Mouse (Mus musculus): ENCODE data around the gene Utp3. TPM values are rescaled to one million over a fixed set of nuclear protein-coding genes. Genes with fewer than 3 reads are reported as not detected.

Utp3 gene
- total RNA-seq, 4 experiments from 2014 or later = 17.8 to 25.6 (median 21.5) TPM

Other genes starting within 250 kb of the Utp3 start
- gene Prol1, start 237.2 kb upstream of the Utp3 start, total RNA-seq (2022) = not detected
- gene Amtn, start 178.4 kb upstream of the Utp3 start, total RNA-seq (2022) = under 1 TPM in 1 of 4 experiments, not detected in 3; 0.50 TPM
- not detected for gene Ambn, start 98.5 kb upstream of the Utp3 start, total RNA-seq (2022)
- not detected for gene Enam, start 66.5 kb upstream of the Utp3 start, total RNA-seq (2022)
- gene Jchain, start 26.6 kb upstream of the Utp3 start, total RNA-seq (2022) = under 1 TPM in 3 of 4 experiments, not detected in 1; 0.22 to 0.63 (median 0.37) TPM
- gene Rufy3, start 10.6 kb downstream of the Utp3 start, total RNA-seq (2022) = 10 to 100 TPM; 12.8 to 16.1 (median 14.4) TPM
- gene Grsf1, start 121.7 kb downstream of the Utp3 start, total RNA-seq (2022) = 100 to 1,000 TPM; 199 to 220 (median 209) TPM
- gene Mob1b, start 166.4 kb downstream of the Utp3 start, total RNA-seq (2022) = 10 to 100 TPM; 17.0 to 25.0 (median 20.9) TPM
- gene Dck, start 210.5 kb downstream of the Utp3 start, total RNA-seq (2022) = 1 to 10 TPM; 1.8 to 2.7 (median 2.4) TPM

All from heart, adult 8-10 months (tissue).